ENCODE assay signal across 9 mouse cellular contexts in the genomic region with DNA sequence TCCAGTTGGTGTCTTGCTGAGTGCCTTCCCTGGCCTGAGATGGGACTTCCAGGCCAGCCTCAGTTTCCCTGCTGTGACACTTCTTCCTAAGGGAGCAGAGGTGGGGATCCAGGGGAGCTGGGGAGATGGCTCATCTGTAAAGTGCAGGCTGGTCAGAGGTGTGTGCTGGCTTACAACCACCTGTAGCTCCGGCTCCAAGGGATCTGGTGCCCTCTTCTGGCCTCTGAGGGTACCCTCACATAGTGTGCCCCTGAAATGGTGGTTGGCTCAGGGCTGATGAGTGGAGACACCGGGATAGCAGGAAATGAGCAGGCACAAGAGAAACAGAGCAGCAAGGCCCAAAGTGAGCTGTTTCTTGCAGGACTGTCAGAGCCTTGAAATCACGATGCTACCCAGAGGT. TPM values are rescaled to one million over a fixed set of nuclear protein-coding genes. Genes with fewer than 3 reads are reported as not detected.
DNase-seq lines count a peak whose midpoint lies in the region; ATAC-seq and TF ChIP-seq lines count a peak whose summit lies in the region.
"Had no signal": no experiment of that assay in that cellular context is flagged by ENCODE, and none has a peak within 500 bp of the region (broad histone marks: within the 10 kb centered on the region; RNA-seq: fewer than 3 reads in every experiment).

No protein-coding gene starts in this region.

- no peak overlapping the region for H3K27ac ChIP-seq in forebrain, embryonic 10.5 days
- H3K27ac ChIP-seq in forebrain, embryonic 15.5 days (replicated peaks), result no peak overlapping the region
- no peak overlapping the region for H3K27ac ChIP-seq in cortical plate, adult 2 months (ENCODE audit: insufficient read depth, low read length)
- H3K27ac ChIP-seq: macrophage had no signal

- no peaks in the 10 kb centered on the region for H3K27me3 ChIP-seq in forebrain, embryonic 10.5 days (ENCODE audit: poor library complexity, severe bottlenecking)
- 0 out of 2 replicates have a peak, but pooled peaks cover 4% of the 10 kb centered on the region for H3K27me3 ChIP-seq in forebrain, embryonic 15.5 days

- intact Hi-C loops in heart, postnatal 25 days (cut with DNase I), result loop anchor here (1.0 kb wide), 1 partner anchor 28 kb away; no protein-coding TSS in a partner anchor

- H3K36me3 ChIP-seq in forebrain, embryonic 10.5 days (replicated peaks), result peaks cover 10% of the 10 kb centered on the region
- peaks cover 6% of the 10 kb centered on the region for H3K36me3 ChIP-seq in forebrain, embryonic 15.5 days

- no peak for TF ChIP-seq POLR2A in cortical plate, adult 2 months (IDR thresholded peaks at IDR 0.05; ENCODE audit: extremely low read depth, insufficient read depth, low read length)

- H3K9ac ChIP-seq in forebrain, embryonic 15.5 days (replicated peaks), result no peak overlapping the region

- H3K4me1 ChIP-seq in forebrain, embryonic 10.5 days, result peaks cover 18% of the 10 kb centered on the region
- no peaks in the 10 kb centered on the region for H3K4me1 ChIP-seq in forebrain, embryonic 15.5 days
- H3K4me1 ChIP-seq in cortical plate, adult 2 months (ENCODE audit: control insufficient read depth, insufficient read depth, low read length), result no peaks in the 10 kb centered on the region

- H3K4me3 ChIP-seq in forebrain, embryonic 10.5 days, result no peak overlapping the region
- H3K4me3 ChIP-seq in forebrain, embryonic 15.5 days, result no peak overlapping the region
- H3K4me3 ChIP-seq in cortical plate, adult 2 months (ENCODE audit: insufficient read depth, low read length), result no peak overlapping the region

- TF ChIP-seq CTCF in cortical plate, adult 2 months (IDR thresholded peaks at IDR 0.05; ENCODE audit: extremely low read depth, insufficient read depth, low read length), result peak; percentile 73

- H3K9me3 ChIP-seq in forebrain, embryonic 10.5 days, result no peaks in the 10 kb centered on the region
- H3K9me3 ChIP-seq in forebrain, embryonic 15.5 days, result no peaks in the 10 kb centered on the region

- 6% methylated on average over 3 of the region's 3 CpGs for WGBS in forebrain, embryonic 10.5 days
- WGBS in forebrain, embryonic 15.5 days, result 6% methylated on average over 3 of the region's 3 CpGs

- no peak overlapping the region for H3K4me2 ChIP-seq in forebrain, embryonic 15.5 days (replicated peaks)

- peak; percentile 54 for DNase-seq in forebrain, embryonic 10.5 days (ENCODE audit: extremely low spot score, low spot score)
- peak; percentile 71 for DNase-seq in MN1 (ENCODE audit: low spot score)
- peak; percentile 34 for DNase-seq in heart, postnatal 25 days (ENCODE audit: low spot score)
- DNase-seq in kidney, postnatal 36 days, result peak; percentile 79 to 87
- peak; percentile 73 for DNase-seq in thymus, postnatal 0 days (ENCODE audit: low spot score)

- ATAC-seq in forebrain, embryonic 15.5 days (replicated peaks), result no peak
- peak; percentile 78 for ATAC-seq in megakaryocyte-erythroid progenitor cell, adult 5-6 weeks (replicated peaks; ENCODE audit: low FRiP score, low TSS enrichment, poor library complexity, severe bottlenecking)

RNA-seq across cellular contexts. Expression of gene Micall2, which starts 9.6 kb away (rescaled TPM):
- 5.9 and 6.9 TPM in 2 replicates for polyA plus RNA-seq in forebrain, embryonic 10.5 days (2016; fragmentation: Nextera tagmentation; extraction: Ambion mirVana)
- polyA plus RNA-seq in forebrain, embryonic 15.5 days (2015; fragmentation: Nextera tagmentation; extraction: Ambion mirVana), result 4.0 and 4.3 TPM in 2 replicates
- polyA plus RNA-seq in cortical plate, adult 2 months (2012; rRNA removed), result 1.4 and 1.5 TPM in 2 replicates
- 1 to 10 TPM; 2.7 to 3.2 TPM for total RNA-seq in heart, postnatal 25 days (2021)
- total RNA-seq in megakaryocyte-erythroid progenitor cell, adult 5-6 weeks (2014; fragmentation: Nextera tagmentation), result 13.2 and 13.9 TPM in 2 replicates
- total RNA-seq in megakaryocyte-erythroid progenitor cell, adult 5-6 weeks (2017), result 2.6 and 5.7 TPM in 2 replicates
- polyA plus RNA-seq in thymus, postnatal 0 days (2015; fragmentation: Nextera tagmentation; extraction: Ambion mirVana), result 3.7 and 4.7 TPM in 2 replicates

RNA-seq across cellular contexts. Expression of gene Ints1, which starts 29.7 kb away (rescaled TPM):
- polyA plus RNA-seq in forebrain, embryonic 10.5 days (2016; fragmentation: Nextera tagmentation; extraction: Ambion mirVana), result 41.0 and 43.2 TPM in 2 replicates
- polyA plus RNA-seq in forebrain, embryonic 15.5 days (2015; fragmentation: Nextera tagmentation; extraction: Ambion mirVana), result 27.1 and 31.1 TPM in 2 replicates
- polyA plus RNA-seq in cortical plate, adult 2 months (2012; rRNA removed), result 66.5 and 68.5 TPM in 2 replicates
- total RNA-seq in heart, postnatal 25 days (2021), result 10 to 100 TPM; 43.3 to 47.3 TPM
- 106 and 117 TPM in 2 replicates for total RNA-seq in megakaryocyte-erythroid progenitor cell, adult 5-6 weeks (2014; fragmentation: Nextera tagmentation)
- 33.9 and 34.7 TPM in 2 replicates for total RNA-seq in megakaryocyte-erythroid progenitor cell, adult 5-6 weeks (2017)
- polyA plus RNA-seq in thymus, postnatal 0 days (2015; fragmentation: Nextera tagmentation; extraction: Ambion mirVana), result 26.8 and 28.9 TPM in 2 replicates

RNA-seq across cellular contexts. Expression of gene Mafk, which starts 45.5 kb away (rescaled TPM):
- 9.8 and 10.1 TPM in 2 replicates for polyA plus RNA-seq in forebrain, embryonic 10.5 days (2016; fragmentation: Nextera tagmentation; extraction: Ambion mirVana)
- 18.7 and 20.6 TPM in 2 replicates for polyA plus RNA-seq in forebrain, embryonic 15.5 days (2015; fragmentation: Nextera tagmentation; extraction: Ambion mirVana)
- 7.6 and 7.9 TPM in 2 replicates for polyA plus RNA-seq in cortical plate, adult 2 months (2012; rRNA removed)
- 10 to 100 TPM; 30.2 to 30.9 TPM for total RNA-seq in heart, postnatal 25 days (2021)
- total RNA-seq in megakaryocyte-erythroid progenitor cell, adult 5-6 weeks (2014; fragmentation: Nextera tagmentation), result 23.8 and 24.3 TPM in 2 replicates
- 40.1 and 49.3 TPM in 2 replicates for total RNA-seq in megakaryocyte-erythroid progenitor cell, adult 5-6 weeks (2017)
- polyA plus RNA-seq in thymus, postnatal 0 days (2015; fragmentation: Nextera tagmentation; extraction: Ambion mirVana), result 39.4 and 40.8 TPM in 2 replicates
